Mouse (Mus musculus) thymus, postnatal 4 days (tissue): ENCODE measurements at regions not wholly inside any gene's neighbourhood (a gene's known extent, or its start where the extent isn't known, plus 50 kb on each side); places are given as distances from the start of the nearest gene placed in this dataset.
"Not testable (repeated sequence)": the region's sequence is repeated elsewhere in the genome, so short reads cannot be mapped to it uniquely, and the experiment has no call there.

ENCODE experiments used
- DNase-seq: peaks from one replicate; pipeline ENCODE4 v3.0.0; 2021

GRCm38 (mm10) chr6:41225382-41225781 is 76.7 kb upstream of the Try4 start:
- DNase-seq, result no peak

DNA sequence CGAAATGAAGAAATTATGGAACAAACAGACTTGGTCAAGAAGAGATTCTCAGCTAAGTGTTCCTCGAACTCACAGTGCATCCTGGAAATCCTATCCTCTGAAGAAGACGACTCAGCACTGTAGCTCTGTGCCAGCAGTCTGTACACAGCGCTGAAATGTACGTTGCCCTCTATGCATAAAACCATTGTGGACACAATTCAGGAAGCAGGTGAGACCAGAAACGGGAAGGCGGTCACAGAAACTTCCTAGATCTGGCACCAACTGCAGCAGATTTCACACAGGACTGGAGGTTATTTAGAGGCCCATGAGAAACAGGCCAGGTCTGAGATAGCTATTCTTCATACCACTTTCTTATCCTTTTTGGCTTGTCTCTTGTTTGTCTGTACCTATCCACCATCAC is 83.7 kb upstream of the Try4 start:
- no peak for DNase-seq

DNA sequence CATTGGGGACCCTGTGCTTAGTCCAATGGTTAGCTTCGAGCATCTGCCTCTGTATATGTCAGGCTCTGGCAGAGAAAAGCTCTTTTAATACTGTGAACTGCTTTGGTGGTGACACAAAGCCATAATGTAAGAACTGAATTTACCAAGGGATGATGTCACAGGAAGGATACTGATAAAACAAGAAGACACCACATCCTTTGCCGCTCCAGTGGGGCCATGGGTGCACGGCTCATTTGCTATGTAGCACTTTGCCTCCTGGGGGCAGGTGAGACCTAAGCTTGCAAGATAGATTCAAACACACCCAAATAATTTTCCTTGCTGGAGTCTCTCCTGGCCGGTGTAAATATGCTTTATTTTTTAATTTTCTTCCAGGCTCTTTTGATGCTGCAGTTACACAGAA is 86.2 kb upstream of the Try4 start:
- peak; percentile 63 for DNase-seq

GRCm38 (mm10) chr6:41205864-41206263 is 96.2 kb upstream of the Try4 start:
- DNase-seq, result no peak

- DNase-seq, result no peak
These were observed 99.2 kb upstream of the Try4 start for GRCm38 (mm10) chr6:41202882-41203281.

GRCm38 (mm10) chr6:41202302-41202701 is 99.8 kb upstream of the Try4 start:
- DNase-seq, result no peak

DNA sequence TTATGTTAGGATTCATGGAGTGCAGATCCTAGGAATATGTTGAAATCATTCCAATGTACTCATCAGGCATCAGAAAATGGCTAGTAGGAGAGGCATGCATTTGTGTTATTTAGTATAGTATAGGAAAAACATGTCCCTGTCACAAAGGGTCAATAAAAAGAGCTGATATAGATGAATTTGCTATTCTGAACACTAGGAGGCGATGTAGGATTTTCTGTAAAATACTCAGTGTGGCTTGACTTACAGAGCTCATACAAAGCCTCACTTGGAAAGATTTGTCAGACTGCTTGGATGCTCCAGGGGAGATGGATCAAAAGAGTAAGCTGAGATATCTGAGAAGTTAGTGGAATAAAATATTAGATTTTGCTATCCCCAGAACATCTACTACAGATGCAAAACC is 107.6 kb upstream of the Try4 start:
- DNase-seq, result no peak

- no peak for DNase-seq
These were observed 110.2 kb upstream of the Try4 start for GRCm38 (mm10) chr6:41191734-41192326.

- no peak for DNase-seq
These were observed 113.2 kb upstream of the Try4 start for GRCm38 (mm10) chr6:41188910-41189309.

- peak; percentile 77 for DNase-seq
These were observed 114.1 kb upstream of the Try4 start for GRCm38 (mm10) chr6:41187966-41188365.

- peak; percentile 62 for DNase-seq
These were observed 123.2 kb upstream of the Try4 start for GRCm38 (mm10) chr6:41178896-41179295.

GRCm38 (mm10) chr6:41178019-41178418 is 124.0 kb upstream of the Try4 start:
- peak; percentile 19 for DNase-seq

DNA sequence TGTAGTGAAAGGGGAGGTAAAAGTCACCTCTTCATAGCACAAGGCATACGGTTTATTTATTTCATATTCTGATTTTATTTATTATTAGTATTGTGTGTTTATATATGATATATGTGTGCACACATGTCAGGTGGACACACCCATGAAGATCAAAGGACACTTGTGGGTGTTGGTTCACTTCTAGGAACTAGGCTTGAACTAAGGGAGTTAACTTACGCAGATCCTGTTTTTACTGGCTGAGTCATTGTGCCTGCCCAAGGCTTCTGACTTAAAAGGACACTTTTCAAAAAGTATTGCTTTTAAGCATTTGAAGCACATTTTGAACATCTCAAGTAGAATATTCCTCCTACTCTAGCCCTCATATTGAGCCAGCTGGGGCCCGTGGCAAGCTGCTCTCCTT is 124.9 kb upstream of the Try4 start:
- peak; percentile 20 for DNase-seq

GRCm38 (mm10) chr6:41176034-41176433 is 126.0 kb upstream of the Try4 start:
- DNase-seq, result no peak

- no peak for DNase-seq
These were observed 128.2 kb upstream of the 2210010C04Rik start for GRCm38 (mm10) chr6:41163491-41163890.

DNA sequence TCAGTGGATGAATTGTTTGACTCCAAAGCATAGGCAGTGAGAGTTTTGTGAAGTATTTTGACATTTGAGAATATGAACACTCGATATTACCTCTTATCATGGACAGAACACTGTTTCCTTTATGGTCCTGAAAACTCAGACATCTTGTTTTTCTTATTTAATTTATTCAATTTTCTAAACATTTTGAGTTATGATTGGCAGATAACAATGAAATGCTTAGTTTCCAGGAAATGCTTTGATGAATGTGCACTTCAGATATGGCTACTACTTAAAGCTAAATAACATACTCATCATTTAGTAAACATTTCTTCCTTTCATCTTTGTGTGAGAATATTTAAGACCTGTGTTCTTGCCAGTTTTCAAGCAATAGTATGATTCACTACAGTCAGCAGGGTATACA is 126.4 kb upstream of the 2210010C04Rik start:
- DNase-seq, result no peak

DNA sequence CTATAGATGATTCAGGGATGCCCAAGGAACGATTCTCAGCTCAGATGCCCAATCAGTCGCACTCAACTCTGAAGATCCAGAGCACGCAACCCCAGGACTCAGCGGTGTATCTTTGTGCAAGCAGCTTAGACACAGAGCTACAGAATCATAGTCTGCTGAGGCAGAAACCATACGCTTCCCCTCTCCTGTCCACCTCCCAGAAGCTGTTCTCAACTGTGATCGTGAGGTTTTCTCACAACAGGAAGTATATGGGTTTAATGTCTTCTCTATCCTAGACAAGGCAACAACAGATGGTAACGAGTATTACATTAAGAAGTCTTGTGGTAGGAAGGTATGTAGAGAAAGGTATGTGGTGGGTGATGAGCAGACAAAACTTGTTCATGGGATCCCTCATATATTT is 116.8 kb upstream of the 2210010C04Rik start:
- DNase-seq, result no peak

DNA sequence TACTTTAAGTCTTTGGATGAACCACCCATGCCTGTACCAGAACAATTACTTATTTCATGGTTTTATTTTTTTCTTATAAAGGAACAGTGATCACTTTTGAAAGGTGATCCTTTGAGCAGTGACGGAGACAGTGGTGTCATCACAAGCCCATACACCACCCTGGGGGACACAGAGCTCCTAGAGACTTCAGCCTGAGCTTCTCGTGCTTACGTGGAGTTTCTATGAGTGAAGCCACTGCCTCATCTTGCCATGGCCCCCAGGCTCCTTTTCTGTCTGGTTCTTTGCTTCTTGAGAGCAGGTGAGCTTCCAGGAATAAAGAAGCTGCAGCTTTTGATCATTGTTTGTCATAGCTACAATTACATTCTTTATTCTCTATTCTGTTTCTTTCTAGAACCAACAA is 116.2 kb upstream of the 2210010C04Rik start:
- peak; percentile 27 for DNase-seq

GRCm38 (mm10) chr6:41140916-41141315 is 105.6 kb upstream of the 2210010C04Rik start:
- no peak for DNase-seq

GRCm38 (mm10) chr6:41137401-41137777 is 102.1 kb upstream of the 2210010C04Rik start:
- not testable (repeated sequence) for DNase-seq

- DNase-seq, result peak; percentile 72
These were observed 101.5 kb upstream of the 2210010C04Rik start for GRCm38 (mm10) chr6:41136717-41137400.

GRCm38 (mm10) chr6:41135160-41135559 is 99.9 kb upstream of the 2210010C04Rik start:
- no peak for DNase-seq

DNA sequence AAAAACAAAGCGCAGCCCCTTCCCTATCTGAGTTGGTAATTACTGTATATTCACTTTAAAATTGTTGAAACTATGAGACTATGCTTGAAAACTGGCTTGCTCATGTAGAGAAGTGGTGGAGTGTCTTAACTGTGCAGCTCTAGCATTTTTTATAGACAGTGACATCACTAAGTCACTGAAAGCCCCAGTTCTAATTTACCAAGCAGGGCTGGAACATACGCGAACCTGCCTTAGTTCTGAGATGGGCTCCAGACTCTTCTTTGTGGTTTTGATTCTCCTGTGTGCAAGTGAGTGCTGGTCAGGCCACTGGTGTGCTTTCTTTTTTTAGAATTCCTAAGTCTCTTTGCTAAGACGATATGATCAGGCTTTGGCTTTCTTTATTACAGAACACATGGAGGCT is 94.6 kb upstream of the 2210010C04Rik start:
- no peak for DNase-seq

DNA sequence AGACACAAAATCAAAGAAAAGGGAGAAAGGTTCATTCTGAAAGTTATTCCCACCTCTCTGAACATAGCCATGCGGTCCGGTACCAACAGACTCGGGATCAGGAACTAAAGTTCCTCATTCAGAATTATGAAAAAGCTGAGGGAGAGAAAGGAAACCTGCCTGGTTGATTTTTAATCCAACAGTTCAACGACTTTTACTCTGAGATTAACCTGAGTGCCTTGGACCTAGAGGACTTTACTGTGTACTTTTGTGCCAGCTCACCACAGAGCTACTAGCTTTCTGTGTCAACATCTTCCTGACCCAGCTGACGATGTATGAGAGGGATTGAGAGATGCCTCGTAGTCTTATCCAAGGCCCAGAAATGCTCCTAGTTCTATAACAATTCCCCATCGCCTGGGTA is 92.5 kb upstream of the 2210010C04Rik start:
- DNase-seq, result no peak

GRCm38 (mm10) chr6:41126855-41127254 is 91.5 kb upstream of the 2210010C04Rik start:
- DNase-seq, result no peak
